Mouse (Mus musculus): Measurements from ENCODE around the gene Anks3. TPM values are rescaled to one million over a fixed set of nuclear protein-coding genes. Genes with fewer than 3 reads are reported as not detected.

The Anks3 gene
- polyA plus RNA-seq, 1 experiment from 2014 or later: 13.0 TPM

DNA sequence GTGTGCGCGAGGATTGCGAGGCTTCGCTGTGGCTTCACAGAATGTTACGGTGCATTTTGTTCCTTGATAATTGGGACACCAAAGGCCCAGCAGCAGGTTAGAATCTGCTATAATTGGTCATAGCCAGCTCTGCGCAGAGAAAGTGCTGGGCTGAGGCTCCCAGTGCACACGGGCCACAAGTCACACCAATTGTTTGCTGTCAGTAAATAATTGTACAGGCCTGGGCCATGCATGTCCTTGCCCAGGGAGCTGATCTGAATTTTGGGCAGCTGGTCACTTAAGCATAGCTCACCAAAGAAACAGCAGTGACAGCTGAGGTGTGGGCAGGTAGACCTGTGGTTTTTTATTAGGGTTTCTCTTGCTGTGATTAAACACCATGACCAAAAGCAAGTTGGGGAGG is 36.0 kb downstream of the Anks3 start:
- 70% methylated on average over 7 of the region's 7 CpGs for WGBS (ENCODE audit: insufficient replicate concordance)
- peak; percentile 81 for ATAC-seq
- DNase-seq: no peak

DNA sequence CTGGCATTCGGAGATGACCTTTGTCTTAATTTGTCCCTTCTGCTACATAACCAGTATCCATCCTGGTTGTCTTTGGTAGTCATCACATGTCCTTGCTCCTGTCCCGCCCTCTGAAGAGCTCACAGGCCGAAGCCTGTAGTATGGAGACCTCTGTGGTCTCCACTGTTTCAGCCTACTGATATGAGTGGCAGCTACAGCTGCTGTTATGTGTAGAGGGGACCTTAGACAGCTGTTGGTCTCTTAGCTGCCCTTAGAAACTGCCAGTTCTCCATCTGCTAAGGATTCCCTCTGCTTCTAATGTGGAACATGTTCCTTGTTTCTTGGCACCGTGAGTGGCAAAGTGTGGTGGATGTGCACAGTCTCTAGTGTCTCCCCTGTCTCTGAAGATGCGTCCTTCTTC is 40.0 kb downstream of the Anks3 start:
- H3K9me3 ChIP-seq (ENCODE audit: low read length): no peaks in the 10 kb centered on the region
- H3K27me3 ChIP-seq (ENCODE audit: insufficient read depth, low read length): no peaks in the 10 kb centered on the region
- no peak for DNase-seq
- 76% methylated on average over 5 of the region's 5 CpGs for WGBS (ENCODE audit: insufficient replicate concordance)
- peaks cover 63% of the 10 kb centered on the region for H3K36me3 ChIP-seq (replicated peaks; ENCODE audit: insufficient read depth, low read length)
- H3K4me2 ChIP-seq (ENCODE audit: low read depth, low read length): no peak overlapping the region
- ATAC-seq: no peak
- no peak overlapping the region for H3K27ac ChIP-seq (ENCODE audit: low read depth)
- H3K4me3 ChIP-seq (ENCODE audit: low read depth, low read length): no peak overlapping the region
- H3K9ac ChIP-seq (replicated peaks): no peak overlapping the region; the same call in 1 of the 2 replicates
- TF ChIP-seq CTCF (IDR thresholded peaks at IDR 0.05; ENCODE audit: low read depth): no peak
- no peak for TF ChIP-seq EP300 (IDR thresholded peaks at IDR 0.05; ENCODE audit: low read depth)
- no peaks in the 10 kb centered on the region; the same call in 1 of the 2 replicates for H3K4me1 ChIP-seq (ENCODE audit: insufficient read depth)

More for the DNA sequence above, 36.0 kb downstream of the Anks3 start:
- Histone ChIP-seq H3K9ac (replicated peaks) (no peak overlapping the region), H3K4me1 (ENCODE audit: insufficient read depth) (peaks cover 10% of the 10 kb centered on the region), H3K27ac (ENCODE audit: low read depth) (0 out of 2 replicates have a peak overlapping the region, but pooled peaks have one; percentile 30), H3K36me3 (replicated peaks; ENCODE audit: insufficient read depth, low read length) (peaks cover 77% of the 10 kb centered on the region), H3K4me2 (ENCODE audit: low read depth, low read length) (no peak overlapping the region), H3K4me3 (ENCODE audit: low read depth, low read length) (no peak overlapping the region), H3K27me3 (ENCODE audit: insufficient read depth, low read length) (no peaks in the 10 kb centered on the region), H3K9me3 (ENCODE audit: low read length) (no peaks in the 10 kb centered on the region)
- TF ChIP-seq CTCF (IDR thresholded peaks at IDR 0.05; ENCODE audit: low read depth): no peak
- TF ChIP-seq EP300 (IDR thresholded peaks at IDR 0.05; ENCODE audit: low read depth): no peak

- H3K27me3 ChIP-seq (ENCODE audit: insufficient read depth, low read length): no peaks in the 10 kb centered on the region
- no peak overlapping the region for H3K4me2 ChIP-seq (ENCODE audit: low read depth, low read length)
- TF ChIP-seq EP300 (IDR thresholded peaks at IDR 0.05; ENCODE audit: low read depth) (no peak), CTCF (IDR thresholded peaks at IDR 0.05; ENCODE audit: low read depth) (no peak)
- no peak overlapping the region for H3K27ac ChIP-seq (ENCODE audit: low read depth)
- no peak for ATAC-seq
- H3K36me3 ChIP-seq (replicated peaks; ENCODE audit: insufficient read depth, low read length): peaks cover 66% of the 10 kb centered on the region
- H3K9me3 ChIP-seq (ENCODE audit: low read length): no peaks in the 10 kb centered on the region
- H3K9ac ChIP-seq (replicated peaks): no peak overlapping the region
- DNase-seq: no peak
- no peaks in the 10 kb centered on the region; the same call in 1 of the 2 replicates for H3K4me1 ChIP-seq (ENCODE audit: insufficient read depth)
- H3K4me3 ChIP-seq (ENCODE audit: low read depth, low read length): no peak overlapping the region
- 87% methylated on average over 6 of the region's 6 CpGs for WGBS (ENCODE audit: insufficient replicate concordance)
Observed at GRCm38 (mm10) chr16:4922481-4922880, 41.5 kb downstream of the Anks3 start.

DNA sequence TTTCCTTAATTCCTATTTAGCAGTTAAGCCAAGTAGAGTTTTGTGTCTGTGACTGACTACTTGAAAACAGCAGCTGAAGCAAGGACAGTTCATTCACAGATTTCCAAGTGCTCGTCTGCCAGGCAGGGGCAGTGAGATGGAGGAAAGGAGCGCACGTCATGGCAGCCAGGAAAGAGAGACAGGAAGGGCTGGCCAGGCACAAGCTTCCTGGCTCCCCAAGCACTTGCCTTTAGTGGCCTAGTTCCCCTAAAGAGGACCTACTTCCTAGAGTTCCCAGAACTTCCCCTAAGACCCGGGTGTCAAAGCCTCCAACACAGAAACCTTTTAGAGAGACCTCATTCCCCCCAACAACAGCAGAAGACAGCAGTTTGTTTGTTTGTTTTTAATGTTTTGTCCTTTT is 43.4 kb downstream of the Anks3 start:
- H3K4me3 ChIP-seq (ENCODE audit: low read depth, low read length): no peak overlapping the region
- no peaks in the 10 kb centered on the region for H3K27me3 ChIP-seq (ENCODE audit: insufficient read depth, low read length)
- H3K9ac ChIP-seq (replicated peaks): no peak overlapping the region
- no peak overlapping the region for H3K4me2 ChIP-seq (ENCODE audit: low read depth, low read length)
- H3K27ac ChIP-seq (ENCODE audit: low read depth): no peak overlapping the region
- ATAC-seq: no peak
- H3K36me3 ChIP-seq (replicated peaks; ENCODE audit: insufficient read depth, low read length): peaks cover 63% of the 10 kb centered on the region
- DNase-seq: no peak
- 54% methylated on average over 4 of the region's 4 CpGs for WGBS (ENCODE audit: insufficient replicate concordance)
- no peaks in the 10 kb centered on the region; the same call in 1 of the 2 replicates for H3K4me1 ChIP-seq (ENCODE audit: insufficient read depth)
- TF ChIP-seq EP300 (IDR thresholded peaks at IDR 0.05; ENCODE audit: low read depth): no peak
- TF ChIP-seq CTCF (IDR thresholded peaks at IDR 0.05; ENCODE audit: low read depth): no peak
- H3K9me3 ChIP-seq (ENCODE audit: low read length): no peaks in the 10 kb centered on the region

- H3K9me3 ChIP-seq (ENCODE audit: low read length): no peaks in the 10 kb centered on the region
- no peak overlapping the region for H3K9ac ChIP-seq (replicated peaks)
- H3K4me3 ChIP-seq (ENCODE audit: low read depth, low read length): no peak overlapping the region
- no peaks in the 10 kb centered on the region for H3K27me3 ChIP-seq (ENCODE audit: insufficient read depth, low read length)
- no peak overlapping the region for H3K27ac ChIP-seq (ENCODE audit: low read depth)
- no peak overlapping the region for H3K4me2 ChIP-seq (ENCODE audit: low read depth, low read length)
- 77% methylated on average over 2 of the region's 2 CpGs for WGBS (ENCODE audit: insufficient replicate concordance)
- ATAC-seq (no peak), DNase-seq (no peak)
- no peak for TF ChIP-seq CTCF (IDR thresholded peaks at IDR 0.05; ENCODE audit: low read depth)
- TF ChIP-seq EP300 (IDR thresholded peaks at IDR 0.05; ENCODE audit: low read depth): no peak
- peaks cover 35% of the 10 kb centered on the region for H3K36me3 ChIP-seq (replicated peaks; ENCODE audit: insufficient read depth, low read length)
- peaks cover 15% of the 10 kb centered on the region for H3K4me1 ChIP-seq (ENCODE audit: insufficient read depth)
Observed at GRCm38 (mm10) chr16:4916608-4917007, 47.4 kb downstream of the Anks3 start.

DNA sequence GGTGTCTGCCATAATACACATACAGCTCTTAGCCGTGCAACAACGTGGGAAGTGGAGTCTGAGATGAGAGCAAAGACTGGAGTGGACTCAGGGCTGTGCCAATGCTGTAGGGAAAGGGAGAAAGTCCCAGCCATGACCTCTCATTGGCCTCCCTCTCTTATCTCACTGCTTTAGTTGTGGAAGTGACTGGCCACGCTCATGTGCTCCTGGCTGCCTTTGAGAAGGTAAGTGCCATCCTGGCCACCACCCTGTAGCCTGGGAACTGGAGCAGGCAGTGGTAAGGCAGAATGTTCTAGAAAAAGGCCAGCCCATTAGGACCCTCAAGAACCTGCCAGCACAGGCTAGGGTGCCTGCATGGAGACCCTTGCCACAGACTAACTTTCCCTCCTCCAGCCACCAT is 48.1 kb downstream of the Anks3 start:
- Histone ChIP-seq H3K9ac (replicated peaks) (no peak overlapping the region), H3K4me1 (ENCODE audit: insufficient read depth) (peaks cover 15% of the 10 kb centered on the region), H3K4me3 (ENCODE audit: low read depth, low read length) (no peak overlapping the region), H3K27ac (ENCODE audit: low read depth) (no peak overlapping the region), H3K4me2 (ENCODE audit: low read depth, low read length) (no peak overlapping the region), H3K36me3 (replicated peaks; ENCODE audit: insufficient read depth, low read length) (peaks cover 42% of the 10 kb centered on the region), H3K9me3 (ENCODE audit: low read length) (no peaks in the 10 kb centered on the region), H3K27me3 (ENCODE audit: insufficient read depth, low read length) (no peaks in the 10 kb centered on the region)
- WGBS (ENCODE audit: insufficient replicate concordance): 69% methylated on average over 3 of the region's 3 CpGs
- TF ChIP-seq CTCF (IDR thresholded peaks at IDR 0.05; ENCODE audit: low read depth) (no peak), EP300 (IDR thresholded peaks at IDR 0.05; ENCODE audit: low read depth) (no peak)
- DNase-seq: no peak
- no peak for ATAC-seq
